Mouse (Mus musculus): ENCODE measurements around the gene Lrit3. TPM values are rescaled to one million over a fixed set of nuclear protein-coding genes. Genes with fewer than 3 reads are reported as not detected.
A peak's percentile ranks its signal among the peaks of the same experiment; 100 is the strongest.

Gene Lrit3
- polyA plus RNA-seq, 1 experiment from 2014 or later, result not detected

- H3K4me2 ChIP-seq, result no peak overlapping the region
- H3K27me3 ChIP-seq, result no peaks in the 10 kb centered on the region
- no peaks in the 10 kb centered on the region for H3K9me3 ChIP-seq (replicated peaks)
- H3K36me3 ChIP-seq (ENCODE audit: poor library complexity, severe bottlenecking), result peaks cover 54% of the 10 kb centered on the region
- H3K27ac ChIP-seq, result no peak overlapping the region
- H3K4me1 ChIP-seq, result peaks cover 7% of the 10 kb centered on the region
- ATAC-seq, result no peak
- no peak overlapping the region for H3K4me3 ChIP-seq
- WGBS, result 96% methylated on average over 4 of the region's 4 CpGs
- no peak overlapping the region for H3K9ac ChIP-seq
Observed at GRCm38 (mm10) chr3:129824146-129824545, 20.3 kb upstream of the Lrit3 start.

DNA sequence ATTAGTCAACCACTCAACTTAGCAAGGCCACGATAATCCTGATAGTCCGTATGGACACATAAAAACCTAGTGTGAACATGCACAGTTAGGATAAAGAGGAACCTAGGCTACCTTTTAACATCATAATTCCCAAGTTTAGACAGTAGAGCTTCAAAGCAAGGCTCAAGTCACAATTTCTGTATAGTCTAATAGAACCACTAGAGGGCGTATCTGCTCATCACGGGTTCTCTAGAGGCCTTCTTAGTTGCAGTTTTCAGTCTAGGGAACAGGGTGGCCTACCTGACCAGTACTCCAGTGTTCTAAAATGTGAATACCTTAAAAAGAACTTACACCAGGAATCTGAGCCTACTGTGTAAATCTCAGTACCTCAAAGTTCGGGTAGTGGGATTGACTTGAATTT is 19.5 kb upstream of the Lrit3 start:
- H3K27ac ChIP-seq, result no peak overlapping the region
- no peak overlapping the region for H3K4me2 ChIP-seq
- no peaks in the 10 kb centered on the region for H3K9me3 ChIP-seq (replicated peaks)
- peak; percentile 58 for ATAC-seq
- WGBS, result 57% methylated on average over 5 of the region's 5 CpGs
- peaks cover 50% of the 10 kb centered on the region for H3K36me3 ChIP-seq (ENCODE audit: poor library complexity, severe bottlenecking)
- no peaks in the 10 kb centered on the region for H3K27me3 ChIP-seq
- H3K4me1 ChIP-seq, result peaks cover 3% of the 10 kb centered on the region
- no peak overlapping the region for H3K4me3 ChIP-seq
- no peak overlapping the region for H3K9ac ChIP-seq

DNA sequence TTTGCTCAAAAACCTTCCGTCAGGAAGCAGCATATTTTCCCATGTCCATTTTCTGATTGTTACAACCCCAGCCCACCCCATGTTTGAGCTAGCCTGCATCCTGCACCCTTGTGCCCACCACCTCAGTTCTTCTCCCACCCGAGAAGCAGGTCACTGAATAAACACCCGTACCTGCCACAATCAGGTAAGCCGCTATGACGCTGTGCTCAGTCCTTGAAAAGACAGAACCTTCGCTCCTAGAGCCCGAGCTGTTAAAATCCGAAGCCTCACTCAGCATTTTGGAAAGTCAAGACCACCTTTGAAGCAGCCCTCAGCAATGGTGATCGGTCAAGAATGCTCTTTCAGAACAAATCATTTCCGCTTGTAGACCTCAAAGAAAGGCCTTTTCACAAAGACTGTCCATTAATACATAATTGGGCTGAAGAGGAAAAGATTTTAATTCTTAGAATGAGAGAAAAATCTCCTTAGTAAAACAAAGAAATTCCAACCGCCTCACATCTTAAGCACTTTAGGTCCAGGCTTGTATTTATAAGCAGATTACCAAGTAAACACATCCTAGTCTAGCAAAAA is 18.5 kb upstream of the Lrit3 start, which contains the start of gene Rrh:
Rrh (minus strand) TSS at position 382 of the 570 bp plus-strand sequence.
- H3K36me3 ChIP-seq (ENCODE audit: poor library complexity, severe bottlenecking), result peaks cover 40% of the 10 kb centered on the region
- no peaks in the 10 kb centered on the region for H3K27me3 ChIP-seq
- ATAC-seq, result no peak
- H3K27ac ChIP-seq, result no peak within 1 kb of the TSS
- no peaks in the 10 kb centered on the region; the same call in 1 of the 2 replicates for H3K4me1 ChIP-seq
- no peaks in the 10 kb centered on the region for H3K9me3 ChIP-seq (replicated peaks)
- H3K9ac ChIP-seq, result no peak within 1 kb of the TSS
- 28% methylated on average over 11 of the region's 11 CpGs for WGBS
- no peak within 1 kb of the TSS for H3K4me3 ChIP-seq
- H3K4me2 ChIP-seq, result no peak within 1 kb of the TSS

DNA sequence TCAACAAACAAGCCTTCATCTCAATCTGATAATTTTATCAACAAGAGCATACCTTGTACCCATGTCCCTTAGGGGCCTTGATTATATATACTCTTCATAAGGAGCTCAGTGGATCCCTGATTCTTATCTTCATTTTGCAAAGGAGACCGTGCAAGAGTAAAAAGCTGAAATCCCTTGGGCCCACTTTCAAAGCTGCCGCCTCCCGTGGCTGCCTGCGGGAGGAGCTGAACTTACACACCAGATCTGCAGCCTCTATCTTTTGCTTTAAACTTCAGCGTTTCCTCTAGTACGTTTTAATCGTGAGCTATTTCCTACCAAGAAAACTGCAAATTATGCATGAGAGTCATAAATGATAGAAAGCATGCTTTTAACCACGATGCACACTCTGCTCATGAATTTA is 17.9 kb upstream of the Lrit3 start:
- 77% methylated on average over 8 of the region's 8 CpGs for WGBS
- H3K36me3 ChIP-seq (ENCODE audit: poor library complexity, severe bottlenecking), result peaks cover 38% of the 10 kb centered on the region
- H3K27ac ChIP-seq, result no peak overlapping the region
- H3K9ac ChIP-seq, result no peak overlapping the region
- H3K4me3 ChIP-seq, result no peak overlapping the region
- H3K4me1 ChIP-seq, result no peaks in the 10 kb centered on the region; the same call in 1 of the 2 replicates
- no peak overlapping the region for H3K4me2 ChIP-seq
- no peak for ATAC-seq
- no peaks in the 10 kb centered on the region for H3K9me3 ChIP-seq (replicated peaks)
- H3K27me3 ChIP-seq, result no peaks in the 10 kb centered on the region

DNA sequence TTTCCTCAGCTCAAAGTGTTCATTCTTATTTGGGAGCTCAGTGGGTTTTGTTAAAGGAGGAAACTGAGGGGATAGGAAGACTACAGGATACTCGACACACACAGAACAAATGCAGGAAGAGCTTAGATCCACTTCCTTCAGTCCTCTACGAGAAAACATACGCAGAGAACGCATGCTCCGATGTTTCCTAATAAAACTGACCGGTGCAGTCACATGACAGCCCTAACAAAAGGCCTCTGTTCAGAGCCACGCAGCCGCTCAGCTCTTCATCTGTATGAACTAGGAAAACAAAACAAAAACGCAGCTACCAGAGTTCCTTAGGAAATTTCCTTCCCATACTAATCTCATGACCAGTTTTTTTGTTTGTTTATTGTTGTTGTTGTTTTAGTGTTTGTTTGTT is 17.0 kb upstream of the Lrit3 start:
- no peak for ATAC-seq
- H3K27me3 ChIP-seq, result no peaks in the 10 kb centered on the region
- H3K9me3 ChIP-seq (replicated peaks), result no peaks in the 10 kb centered on the region
- WGBS, result 60% methylated on average over 9 of the region's 9 CpGs
- no peak overlapping the region for H3K27ac ChIP-seq
- no peak overlapping the region for H3K4me3 ChIP-seq
- no peak overlapping the region for H3K9ac ChIP-seq
- H3K4me1 ChIP-seq, result no peaks in the 10 kb centered on the region; the same call in 1 of the 2 replicates
- peaks cover 29% of the 10 kb centered on the region for H3K36me3 ChIP-seq (ENCODE audit: poor library complexity, severe bottlenecking)
- no peak overlapping the region for H3K4me2 ChIP-seq

DNA sequence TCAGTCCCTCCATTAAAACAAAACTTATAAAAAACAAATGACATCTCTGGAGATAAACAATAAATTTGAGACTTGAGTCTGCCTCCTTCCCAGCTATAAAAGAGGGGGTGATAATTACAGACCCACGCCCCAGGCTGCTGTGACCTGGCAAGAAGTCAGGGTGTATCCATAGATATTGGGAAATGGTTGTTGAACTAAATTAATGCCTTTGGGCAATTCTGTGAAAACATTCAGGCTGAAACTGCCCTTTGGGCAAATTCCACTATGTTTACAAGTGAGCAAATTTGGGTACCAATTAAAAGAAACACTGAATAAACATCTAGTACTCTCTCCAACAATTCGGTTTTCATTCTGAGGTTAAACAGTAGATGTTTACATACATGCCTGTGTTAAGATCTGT is 4.8 kb downstream of the Lrit3 start:
- no peak overlapping the region for H3K9ac ChIP-seq
- WGBS, result 88% methylated on average over 2 of the region's 2 CpGs
- H3K4me2 ChIP-seq, result no peak overlapping the region
- no peaks in the 10 kb centered on the region for H3K9me3 ChIP-seq (replicated peaks)
- H3K36me3 ChIP-seq (ENCODE audit: poor library complexity, severe bottlenecking), result no peaks in the 10 kb centered on the region
- no peak overlapping the region for H3K27ac ChIP-seq
- no peaks in the 10 kb centered on the region for H3K4me1 ChIP-seq
- ATAC-seq, result no peak
- no peaks in the 10 kb centered on the region for H3K27me3 ChIP-seq
- no peak overlapping the region for H3K4me3 ChIP-seq

GRCm38 (mm10) chr3:129798551-129798950 is 5.3 kb downstream of the Lrit3 start:
- H3K36me3 ChIP-seq (ENCODE audit: poor library complexity, severe bottlenecking), result no peaks in the 10 kb centered on the region
- H3K9me3 ChIP-seq (replicated peaks), result no peaks in the 10 kb centered on the region
- H3K4me3 ChIP-seq, result no peak overlapping the region
- no peak overlapping the region for H3K27ac ChIP-seq
- no peaks in the 10 kb centered on the region for H3K27me3 ChIP-seq
- ATAC-seq, result no peak
- no peak overlapping the region for H3K4me2 ChIP-seq
- no peaks in the 10 kb centered on the region for H3K4me1 ChIP-seq
- WGBS, result 84% methylated on average over 11 of the region's 11 CpGs
- no peak overlapping the region for H3K9ac ChIP-seq

GRCm38 (mm10) chr3:129797341-129797740 is 6.5 kb downstream of the Lrit3 start:
- no peak for ATAC-seq
- 76% methylated on average over 5 of the region's 5 CpGs for WGBS
- no peak overlapping the region for H3K4me2 ChIP-seq
- no peak overlapping the region for H3K27ac ChIP-seq
- H3K9me3 ChIP-seq (replicated peaks), result no peaks in the 10 kb centered on the region
- no peak overlapping the region for H3K4me3 ChIP-seq
- no peaks in the 10 kb centered on the region for H3K4me1 ChIP-seq
- H3K36me3 ChIP-seq (ENCODE audit: poor library complexity, severe bottlenecking), result no peaks in the 10 kb centered on the region
- no peak overlapping the region for H3K9ac ChIP-seq
- no peaks in the 10 kb centered on the region for H3K27me3 ChIP-seq

DNA sequence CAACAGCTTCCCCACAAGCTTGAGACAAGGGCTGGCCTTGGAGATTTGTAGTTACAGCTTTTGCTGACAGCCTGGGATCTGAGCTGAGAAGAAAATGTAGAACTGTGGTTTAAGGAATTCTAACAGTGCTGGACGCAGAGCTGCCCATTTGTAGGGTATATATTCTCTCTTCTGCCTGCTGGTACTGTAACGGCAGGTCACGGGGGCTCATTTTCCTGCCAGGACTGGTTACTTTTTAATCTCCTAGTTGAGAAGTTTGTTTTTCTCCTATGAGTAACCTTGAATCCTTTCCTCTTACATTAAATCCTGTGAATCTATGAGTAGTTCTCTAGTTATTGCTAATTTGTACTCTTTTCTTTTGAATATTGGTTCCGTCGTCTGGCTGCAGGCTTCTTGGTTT is 10.0 kb downstream of the Lrit3 start:
- Histone ChIP-seq H3K27me3 (no peaks in the 10 kb centered on the region), H3K4me3 (no peak overlapping the region), H3K4me1 (no peaks in the 10 kb centered on the region), H3K27ac (no peak overlapping the region), H3K36me3 (ENCODE audit: poor library complexity, severe bottlenecking) (no peaks in the 10 kb centered on the region), H3K9me3 (replicated peaks) (no peaks in the 10 kb centered on the region), H3K4me2 (no peak overlapping the region), H3K9ac (no peak overlapping the region)
- 86% methylated on average over 5 of the region's 5 CpGs for WGBS
- no peak for ATAC-seq

DNA sequence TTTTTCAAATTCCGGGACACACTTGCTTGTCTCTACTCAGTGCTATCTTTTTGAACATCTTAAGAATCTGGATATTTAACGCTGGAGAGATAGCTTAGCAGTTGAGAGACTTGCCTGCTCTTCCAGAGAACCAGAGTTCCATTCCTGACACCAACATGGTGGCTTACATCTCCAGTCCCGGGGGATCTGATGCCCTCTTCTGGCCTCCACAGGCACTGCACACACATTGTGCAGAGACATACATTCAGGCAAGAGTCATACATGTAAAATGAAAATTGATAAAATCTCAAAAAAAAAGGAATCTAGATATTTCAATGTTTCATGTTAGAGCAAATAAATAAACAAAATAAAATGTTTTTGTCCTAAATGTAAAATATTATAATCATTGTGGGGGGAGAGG is 21.1 kb downstream of the Lrit3 start:
- Histone ChIP-seq H3K4me3 (no peak overlapping the region), H3K9ac (no peak overlapping the region), H3K4me1 (no peaks in the 10 kb centered on the region), H3K9me3 (replicated peaks) (no peaks in the 10 kb centered on the region), H3K27ac (no peak overlapping the region), H3K27me3 (no peaks in the 10 kb centered on the region), H3K36me3 (ENCODE audit: poor library complexity, severe bottlenecking) (no peaks in the 10 kb centered on the region), H3K4me2 (no peak overlapping the region)
- WGBS, result 94% methylated on average over 3 of the region's 3 CpGs
- no peak for ATAC-seq

DNA sequence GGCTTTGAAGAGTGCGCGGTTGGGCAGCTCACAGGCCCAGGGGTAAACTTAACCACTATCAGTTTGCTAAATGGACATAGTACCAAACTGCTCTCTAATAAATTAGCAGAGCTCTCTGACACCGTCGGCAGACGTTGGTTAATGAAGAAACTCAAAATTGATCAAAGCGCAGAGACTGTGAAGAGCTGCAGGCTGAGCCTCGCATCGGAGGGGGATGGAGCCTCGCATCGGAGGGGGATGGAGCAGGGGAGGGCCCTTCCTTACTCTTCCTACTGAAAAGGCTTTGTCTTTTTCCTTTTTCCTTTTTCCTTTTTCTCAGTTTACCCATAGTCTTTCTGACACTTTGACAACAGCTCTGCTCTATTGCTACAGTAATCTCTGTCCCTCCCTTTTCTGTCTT is 22.4 kb downstream of the Lrit3 start:
- H3K4me1 ChIP-seq, result no peaks in the 10 kb centered on the region
- no peak for ATAC-seq
- H3K4me2 ChIP-seq, result no peak overlapping the region
- H3K9me3 ChIP-seq (replicated peaks), result no peaks in the 10 kb centered on the region
- no peaks in the 10 kb centered on the region for H3K27me3 ChIP-seq
- 31% methylated on average over 10 of the region's 10 CpGs for WGBS
- H3K27ac ChIP-seq, result no peak overlapping the region
- H3K36me3 ChIP-seq (ENCODE audit: poor library complexity, severe bottlenecking), result no peaks in the 10 kb centered on the region
- H3K9ac ChIP-seq, result no peak overlapping the region
- H3K4me3 ChIP-seq, result no peak overlapping the region

DNA sequence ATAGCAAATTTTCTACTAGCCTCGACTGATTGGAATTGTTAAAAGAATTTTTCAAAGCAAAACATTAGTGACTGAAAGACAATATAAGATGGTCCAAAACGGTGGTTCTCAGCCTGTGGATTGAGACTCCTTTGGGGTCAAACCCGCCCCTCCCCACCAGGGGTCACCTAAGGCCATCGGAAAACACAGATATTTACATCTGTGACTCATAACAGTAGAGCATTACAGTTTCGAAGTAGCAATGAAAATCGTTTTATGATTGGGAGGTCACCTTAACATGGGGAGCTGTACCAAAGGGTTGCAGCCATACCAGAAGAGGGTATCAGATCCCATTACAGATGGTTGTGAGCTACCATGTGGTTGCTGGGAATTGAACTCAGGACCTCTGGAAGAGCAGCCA is 32.6 kb downstream of the Lrit3 start:
- WGBS, result 85% methylated on average over 6 of the region's 6 CpGs

More for the DNA sequence above, 32.6 kb downstream of the Lrit3 start:
- Histone ChIP-seq H3K9me3 (replicated peaks) (no peaks in the 10 kb centered on the region), H3K36me3 (ENCODE audit: poor library complexity, severe bottlenecking) (no peaks in the 10 kb centered on the region), H3K27me3 (no peaks in the 10 kb centered on the region), H3K4me2 (no peak overlapping the region), H3K9ac (no peak overlapping the region), H3K4me1 (no peaks in the 10 kb centered on the region), H3K27ac (no peak overlapping the region), H3K4me3 (no peak overlapping the region)
- no peak for ATAC-seq
